Mouse (Mus musculus): ENCODE measurements at regions not wholly inside any gene's neighbourhood (a gene's known extent, or its start where the extent isn't known, plus 50 kb on each side); places are given as distances from the start of the nearest gene placed in this dataset.
"Not testable (repeated sequence)": the region's sequence is repeated elsewhere in the genome, so short reads cannot be mapped to it uniquely, and the experiment has no call there.

DNA sequence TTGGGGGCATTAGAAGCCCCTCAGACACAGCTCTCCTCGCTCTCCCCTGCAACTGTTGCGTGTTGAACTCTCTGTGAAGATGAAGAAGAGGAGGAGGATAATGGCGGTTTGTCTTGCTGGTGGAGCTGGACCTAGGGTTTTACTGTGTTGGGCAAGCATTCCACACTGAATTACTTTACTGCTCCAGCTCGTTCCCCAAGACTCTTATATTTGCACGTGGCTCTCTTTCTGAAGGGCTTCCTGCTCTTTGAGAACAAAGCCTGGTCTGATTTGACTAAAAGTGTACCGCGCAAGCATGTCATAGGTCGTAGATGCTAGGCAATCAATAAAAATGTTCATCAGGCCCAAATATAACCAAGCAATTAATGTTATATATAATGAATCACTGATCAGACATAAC lies 509.1 kb downstream of the Zfp704 start:
- H3K27ac ChIP-seq (ENCODE audit: low read length): no peak overlapping the region

DNA sequence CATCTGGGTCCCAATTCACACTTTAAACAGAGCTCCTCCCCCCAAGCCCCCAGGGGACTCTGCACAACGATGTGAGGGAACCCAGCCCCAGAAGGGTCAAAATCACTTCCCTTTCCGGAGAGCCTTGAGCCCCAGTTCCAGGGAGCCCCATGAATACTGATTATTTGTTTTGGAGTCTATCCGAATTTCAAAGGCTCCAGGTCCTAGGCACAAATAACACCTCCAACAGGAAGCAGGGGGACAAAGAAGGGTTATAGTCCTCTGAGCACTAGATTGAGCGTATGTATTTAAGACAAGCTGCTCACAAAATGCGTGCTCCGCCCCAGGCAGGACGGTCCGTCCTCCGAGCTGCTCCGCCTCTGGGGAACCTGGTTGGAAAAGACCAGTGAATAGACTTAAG lies 511.4 kb downstream of the Zfp704 start:
- Histone ChIP-seq H3K27me3 (ENCODE audit: control insufficient read depth, insufficient read depth, low read length) (no peaks in the 10 kb centered on the region), H3K36me3 (ENCODE audit: control insufficient read depth, insufficient read depth, low read length) (no peaks in the 10 kb centered on the region), H3K27ac (ENCODE audit: low read length) (no peak overlapping the region), H3K9ac (ENCODE audit: low read length) (no peak overlapping the region), H3K4me3 (replicated peaks; ENCODE audit: low read length) (no peak overlapping the region), H3K4me2 (ENCODE audit: low read depth, low read length) (no peak overlapping the region), H3K4me1 (ENCODE audit: control insufficient read depth, insufficient read depth, low read length) (peaks cover 4% of the 10 kb centered on the region; the same call in 1 of the 2 replicates), H3K9me3 (replicated peaks; ENCODE audit: control insufficient read depth, low read length) (no peaks in the 10 kb centered on the region)
- no peak for ATAC-seq (ENCODE audit: insufficient read depth, low FRiP score)
- WGBS: 79% methylated on average over 10 of the region's 10 CpGs

More for the DNA sequence above, 509.1 kb downstream of the Zfp704 start:
- H3K4me2 ChIP-seq (ENCODE audit: low read depth, low read length): no peak overlapping the region
- ATAC-seq (ENCODE audit: insufficient read depth, low FRiP score): no peak
- no peaks in the 10 kb centered on the region for H3K9me3 ChIP-seq (replicated peaks; ENCODE audit: control insufficient read depth, low read length)
- WGBS: 64% methylated on average over 8 of the region's 8 CpGs
- no peak overlapping the region for H3K9ac ChIP-seq (ENCODE audit: low read length)
- H3K36me3 ChIP-seq (ENCODE audit: control insufficient read depth, insufficient read depth, low read length): no peaks in the 10 kb centered on the region
- H3K27me3 ChIP-seq (ENCODE audit: control insufficient read depth, insufficient read depth, low read length): no peaks in the 10 kb centered on the region
- peaks cover 4% of the 10 kb centered on the region; the same call in 1 of the 2 replicates for H3K4me1 ChIP-seq (ENCODE audit: control insufficient read depth, insufficient read depth, low read length)
- no peak overlapping the region for H3K4me3 ChIP-seq (replicated peaks; ENCODE audit: low read length)

DNA sequence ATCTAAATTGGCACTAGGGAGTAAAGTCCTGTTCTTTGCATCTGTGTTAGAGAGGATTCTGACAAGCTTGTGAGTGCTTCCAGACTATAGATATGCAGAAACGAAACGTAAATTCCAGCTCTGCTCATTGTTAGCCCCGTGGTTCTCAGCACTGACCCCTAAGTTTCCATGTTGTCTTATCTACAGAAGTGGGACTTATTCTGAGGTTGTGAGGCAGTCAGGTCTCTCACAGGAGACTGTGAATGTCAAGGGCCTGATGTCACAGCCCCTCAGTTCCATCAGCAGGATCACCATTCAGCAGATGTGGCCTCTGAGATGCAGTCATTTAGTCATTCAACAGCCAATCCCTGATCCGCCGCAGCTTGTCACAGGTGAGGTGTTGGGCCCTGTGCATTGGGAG lies 525.8 kb downstream of the Zfp704 start:
- no peaks in the 10 kb centered on the region for H3K27me3 ChIP-seq (ENCODE audit: control insufficient read depth, insufficient read depth, low read length)
- WGBS: 76% methylated on average over 5 of the region's 5 CpGs
- H3K27ac ChIP-seq (ENCODE audit: low read length): no peak overlapping the region
- no peaks in the 10 kb centered on the region for H3K36me3 ChIP-seq (ENCODE audit: control insufficient read depth, insufficient read depth, low read length)
- 0 out of 2 replicates have a peak, but pooled peaks cover 5% of the 10 kb centered on the region for H3K4me1 ChIP-seq (ENCODE audit: control insufficient read depth, insufficient read depth, low read length)
- no peak overlapping the region for H3K4me2 ChIP-seq (ENCODE audit: low read depth, low read length)
- H3K9me3 ChIP-seq (replicated peaks; ENCODE audit: control insufficient read depth, low read length): no peaks in the 10 kb centered on the region
- ATAC-seq (ENCODE audit: insufficient read depth, low FRiP score): no peak
- no peak overlapping the region for H3K9ac ChIP-seq (ENCODE audit: low read length)
- H3K4me3 ChIP-seq (replicated peaks; ENCODE audit: low read length): no peak overlapping the region

DNA sequence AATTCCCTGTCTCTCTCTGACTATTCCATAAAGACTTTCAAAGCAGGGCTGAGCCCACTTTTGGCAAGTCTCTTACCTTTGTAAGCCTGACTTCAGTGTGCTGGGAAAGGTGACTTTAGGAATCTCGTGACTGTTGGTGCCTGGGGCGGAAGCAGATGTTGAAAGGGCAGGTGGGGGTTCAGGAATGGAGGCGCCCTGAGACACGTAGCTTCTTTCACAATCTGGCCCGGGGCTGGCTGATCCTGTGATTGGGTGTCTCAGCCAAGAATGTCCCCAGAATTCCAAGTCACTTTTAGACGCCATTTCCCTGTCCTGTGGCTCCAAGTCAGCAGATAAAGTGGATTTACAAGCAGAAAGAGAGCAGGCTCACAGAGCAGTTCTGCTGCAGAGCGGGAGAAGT lies 527.8 kb downstream of the Zfp704 start:
- 0 out of 2 replicates have a peak, but pooled peaks cover 2% of the 10 kb centered on the region for H3K4me1 ChIP-seq (ENCODE audit: control insufficient read depth, insufficient read depth, low read length)
- no peak overlapping the region for H3K4me2 ChIP-seq (ENCODE audit: low read depth, low read length)
- no peak overlapping the region for H3K4me3 ChIP-seq (replicated peaks; ENCODE audit: low read length)
- ATAC-seq (ENCODE audit: insufficient read depth, low FRiP score): no peak
- H3K27me3 ChIP-seq (ENCODE audit: control insufficient read depth, insufficient read depth, low read length): no peaks in the 10 kb centered on the region
- H3K27ac ChIP-seq (ENCODE audit: low read length): no peak overlapping the region
- no peak overlapping the region for H3K9ac ChIP-seq (ENCODE audit: low read length)
- WGBS: 71% methylated on average over 7 of the region's 7 CpGs
- H3K36me3 ChIP-seq (ENCODE audit: control insufficient read depth, insufficient read depth, low read length): no peaks in the 10 kb centered on the region
- no peaks in the 10 kb centered on the region for H3K9me3 ChIP-seq (replicated peaks; ENCODE audit: control insufficient read depth, low read length)

DNA sequence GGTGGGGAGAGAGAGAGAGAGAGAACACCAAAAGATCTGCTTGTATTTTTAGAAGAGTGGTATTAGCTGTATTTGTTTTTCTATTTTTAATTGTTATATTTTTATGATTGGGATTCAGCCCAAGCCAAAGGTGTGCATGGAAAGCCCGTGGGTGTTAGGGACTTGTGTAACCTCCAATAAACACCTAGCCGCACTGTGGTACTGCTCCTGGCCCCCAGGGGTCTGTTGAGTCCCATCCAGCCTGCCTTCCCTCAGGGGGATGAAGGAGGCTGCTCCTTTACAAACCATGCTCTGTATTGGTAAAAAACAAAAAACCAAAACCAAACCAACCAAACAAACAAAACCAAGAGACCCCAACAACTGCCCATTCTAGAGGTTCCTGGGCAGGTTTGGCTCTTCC lies 531.7 kb downstream of the Zfp704 start:
- Histone ChIP-seq H3K9me3 (replicated peaks; ENCODE audit: control insufficient read depth, low read length) (no peaks in the 10 kb centered on the region), H3K9ac (ENCODE audit: low read length) (no peak overlapping the region)
- WGBS: 75% methylated on average over 2 of the region's 2 CpGs

DNA sequence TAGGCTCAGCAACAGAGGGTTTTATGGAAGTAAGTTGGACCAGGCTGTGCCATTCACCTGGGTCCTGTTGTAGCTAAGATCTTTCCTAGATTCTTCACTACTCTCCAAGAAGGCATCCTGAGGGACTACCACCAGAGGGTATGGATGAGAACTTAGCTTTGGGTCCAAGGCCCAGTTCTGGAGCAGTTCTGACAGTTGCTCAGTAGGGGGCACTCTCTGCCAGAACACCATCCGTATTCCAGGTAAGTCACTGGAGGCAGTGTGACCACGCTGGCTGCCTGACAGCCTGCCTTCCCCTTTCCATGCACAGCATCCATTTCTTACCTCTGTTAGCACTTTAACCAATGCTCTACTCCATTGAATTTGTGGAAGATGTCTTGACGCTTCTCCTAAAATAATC lies 533.2 kb downstream of the Zfp704 start:
- ATAC-seq (ENCODE audit: insufficient read depth, low FRiP score): peak; percentile 44; the same call in 1 of the 2 replicates
- H3K27me3 ChIP-seq (ENCODE audit: control insufficient read depth, insufficient read depth, low read length): no peaks in the 10 kb centered on the region
- no peak overlapping the region for H3K4me2 ChIP-seq (ENCODE audit: low read depth, low read length)
- no peak overlapping the region for H3K4me3 ChIP-seq (replicated peaks; ENCODE audit: low read length)
- no peaks in the 10 kb centered on the region for H3K4me1 ChIP-seq (ENCODE audit: control insufficient read depth, insufficient read depth, low read length)
- H3K27ac ChIP-seq (ENCODE audit: low read length): no peak overlapping the region
- H3K9me3 ChIP-seq (replicated peaks; ENCODE audit: control insufficient read depth, low read length): no peaks in the 10 kb centered on the region
- WGBS: 27% methylated on average over 3 of the region's 3 CpGs
- H3K36me3 ChIP-seq (ENCODE audit: control insufficient read depth, insufficient read depth, low read length): no peaks in the 10 kb centered on the region
- H3K9ac ChIP-seq (ENCODE audit: low read length): no peak overlapping the region

More for the DNA sequence above, 531.7 kb downstream of the Zfp704 start:
- Histone ChIP-seq H3K4me2 (ENCODE audit: low read depth, low read length) (no peak overlapping the region), H3K27me3 (ENCODE audit: control insufficient read depth, insufficient read depth, low read length) (no peaks in the 10 kb centered on the region), H3K27ac (ENCODE audit: low read length) (no peak overlapping the region), H3K36me3 (ENCODE audit: control insufficient read depth, insufficient read depth, low read length) (no peaks in the 10 kb centered on the region), H3K4me3 (replicated peaks; ENCODE audit: low read length) (no peak overlapping the region), H3K4me1 (ENCODE audit: control insufficient read depth, insufficient read depth, low read length) (no peaks in the 10 kb centered on the region)
- ATAC-seq (ENCODE audit: insufficient read depth, low FRiP score): no peak

DNA sequence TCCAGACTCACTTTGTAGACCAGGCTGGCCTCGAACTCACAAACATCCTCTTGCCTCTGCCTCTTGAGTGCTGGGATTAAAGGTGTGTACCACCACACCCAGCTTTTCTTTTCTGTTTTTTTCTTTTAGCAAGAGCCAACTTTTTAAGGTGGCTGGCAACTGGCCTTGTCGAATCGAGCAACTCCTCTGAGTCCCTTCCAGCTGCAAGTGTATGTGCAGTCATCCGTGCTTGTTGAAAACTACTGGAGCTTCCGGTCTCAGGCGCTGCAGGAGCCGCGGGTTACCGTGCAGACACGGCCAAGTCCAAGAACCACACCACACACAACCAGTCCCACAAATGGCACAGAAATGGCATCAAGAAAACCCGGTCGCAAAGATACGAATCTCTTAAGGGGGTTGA lies 537.4 kb downstream of the Zfp704 start:
- not testable (repeated sequence) for H3K4me3 ChIP-seq (replicated peaks; ENCODE audit: low read length); H3K27ac ChIP-seq (ENCODE audit: low read length); ATAC-seq (ENCODE audit: insufficient read depth, low FRiP score); H3K9ac ChIP-seq (ENCODE audit: low read length); H3K9me3 ChIP-seq (replicated peaks; ENCODE audit: control insufficient read depth, low read length); H3K4me2 ChIP-seq (ENCODE audit: low read depth, low read length); H3K27me3 ChIP-seq (ENCODE audit: control insufficient read depth, insufficient read depth, low read length); H3K4me1 ChIP-seq (ENCODE audit: control insufficient read depth, insufficient read depth, low read length); H3K36me3 ChIP-seq (ENCODE audit: control insufficient read depth, insufficient read depth, low read length)
- 91% methylated on average over 13 of the region's 13 CpGs for WGBS

DNA sequence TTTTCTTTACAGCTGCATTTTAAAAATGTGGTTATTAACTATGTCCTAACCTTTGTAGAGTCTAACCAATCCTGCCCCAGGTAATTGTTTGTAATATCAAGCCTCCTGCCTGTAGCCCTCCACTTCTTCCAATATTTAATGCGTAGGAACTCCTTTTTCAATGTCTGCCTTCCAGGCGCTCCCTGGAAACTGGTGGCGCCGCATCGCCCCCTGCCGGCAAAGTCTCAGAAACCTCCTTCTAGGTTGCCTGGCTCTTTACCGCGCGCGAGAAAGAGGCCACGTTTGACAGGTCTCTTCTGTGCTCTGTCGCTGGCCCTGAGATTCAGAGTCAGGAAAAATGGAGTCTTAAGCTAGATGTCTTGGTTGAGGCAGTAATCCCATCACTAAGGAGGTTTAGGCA lies 542.8 kb downstream of the Zfp704 start:
- no peak overlapping the region for H3K4me2 ChIP-seq (ENCODE audit: low read depth, low read length)
- ATAC-seq (ENCODE audit: insufficient read depth, low FRiP score): no peak
- no peaks in the 10 kb centered on the region for H3K4me1 ChIP-seq (ENCODE audit: control insufficient read depth, insufficient read depth, low read length)
- H3K27ac ChIP-seq (ENCODE audit: low read length): no peak overlapping the region
- no peaks in the 10 kb centered on the region for H3K9me3 ChIP-seq (replicated peaks; ENCODE audit: control insufficient read depth, low read length)
- H3K4me3 ChIP-seq (replicated peaks; ENCODE audit: low read length): no peak overlapping the region
- H3K9ac ChIP-seq (ENCODE audit: low read length): 0 out of 2 replicates have a peak overlapping the region, but pooled peaks have one; percentile 1
- H3K36me3 ChIP-seq (ENCODE audit: control insufficient read depth, insufficient read depth, low read length): no peaks in the 10 kb centered on the region
- WGBS: 2% methylated on average over 12 of the region's 12 CpGs
- no peaks in the 10 kb centered on the region for H3K27me3 ChIP-seq (ENCODE audit: control insufficient read depth, insufficient read depth, low read length)

DNA sequence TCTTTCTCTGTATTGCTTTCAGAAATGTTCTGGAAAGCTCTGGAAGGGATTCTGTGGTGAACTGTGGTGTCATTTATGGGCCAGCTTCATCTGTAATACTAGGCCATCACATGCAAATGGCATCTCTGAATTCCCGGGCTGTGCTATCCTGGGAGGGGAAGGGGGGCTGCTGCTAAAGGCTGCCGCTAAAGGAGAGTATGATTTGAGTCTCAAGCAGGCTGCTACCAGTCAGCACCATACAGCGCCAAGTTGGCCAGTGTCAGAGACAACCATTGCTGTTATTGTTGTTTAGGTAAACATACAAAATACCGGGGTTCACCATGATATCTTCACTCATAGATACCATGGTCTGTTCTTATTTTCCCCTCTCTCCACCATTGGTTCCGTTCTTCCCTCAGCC lies 543.5 kb downstream of the Zfp704 start:
- 71% methylated on average over 5 of the region's 5 CpGs for WGBS
- Histone ChIP-seq H3K4me3 (replicated peaks; ENCODE audit: low read length) (no peak overlapping the region), H3K36me3 (ENCODE audit: control insufficient read depth, insufficient read depth, low read length) (no peaks in the 10 kb centered on the region), H3K27me3 (ENCODE audit: control insufficient read depth, insufficient read depth, low read length) (no peaks in the 10 kb centered on the region), H3K4me1 (ENCODE audit: control insufficient read depth, insufficient read depth, low read length) (no peaks in the 10 kb centered on the region), H3K9me3 (replicated peaks; ENCODE audit: control insufficient read depth, low read length) (no peaks in the 10 kb centered on the region), H3K9ac (ENCODE audit: low read length) (no peak overlapping the region), H3K4me2 (ENCODE audit: low read depth, low read length) (no peak overlapping the region), H3K27ac (ENCODE audit: low read length) (no peak overlapping the region)
- no peak for ATAC-seq (ENCODE audit: insufficient read depth, low FRiP score)

DNA sequence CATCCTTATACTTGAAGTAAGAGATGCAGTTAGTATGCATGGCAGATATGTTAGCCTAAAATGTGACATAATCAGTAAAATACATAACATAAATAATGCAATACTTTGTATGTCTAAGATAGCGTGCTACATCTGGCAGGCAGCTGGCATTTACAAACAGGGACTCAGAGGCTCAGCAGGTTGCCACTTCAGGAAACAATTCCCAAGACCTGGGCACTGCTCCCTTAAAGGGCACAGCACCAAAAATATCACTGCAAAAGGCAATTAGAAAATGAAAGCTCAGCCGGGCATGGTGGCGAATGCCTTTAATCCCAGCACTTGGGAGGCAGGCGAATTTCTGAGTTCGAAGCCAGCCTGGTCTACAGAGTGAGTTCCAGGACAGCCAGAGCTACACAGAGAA lies 544.0 kb downstream of the Zfp704 start:
- 79% methylated on average over 5 of the region's 5 CpGs for WGBS

More for the DNA sequence above, 544.0 kb downstream of the Zfp704 start:
- H3K27ac ChIP-seq (ENCODE audit: low read length): no peak overlapping the region
- H3K4me2 ChIP-seq (ENCODE audit: low read depth, low read length): no peak overlapping the region
- no peaks in the 10 kb centered on the region for H3K36me3 ChIP-seq (ENCODE audit: control insufficient read depth, insufficient read depth, low read length)
- no peaks in the 10 kb centered on the region for H3K9me3 ChIP-seq (replicated peaks; ENCODE audit: control insufficient read depth, low read length)
- no peak for ATAC-seq (ENCODE audit: insufficient read depth, low FRiP score)
- H3K4me1 ChIP-seq (ENCODE audit: control insufficient read depth, insufficient read depth, low read length): no peaks in the 10 kb centered on the region
- no peak overlapping the region for H3K4me3 ChIP-seq (replicated peaks; ENCODE audit: low read length)
- no peaks in the 10 kb centered on the region for H3K27me3 ChIP-seq (ENCODE audit: control insufficient read depth, insufficient read depth, low read length)
- H3K9ac ChIP-seq (ENCODE audit: low read length): no peak overlapping the region
